Comparison of ENCODE assay signal across 7 mouse cellular contexts in genomic region chr6:52417439-52418124, GRCm38 (mm10).
DNase-seq lines count a peak whose midpoint lies in the region; ATAC-seq lines count a peak whose summit lies in the region.

No protein-coding gene starts in this region.

- DNase-seq in neural tube, embryonic 10.5 days (ENCODE audit: extremely low spot score, low spot score), result no peak
- DNase-seq in gastrocnemius, postnatal 14 days, result peak; percentile 71
- DNase-seq in kidney, postnatal 25 days, result peak; percentile 29 to 59
- DNase-seq in spleen, postnatal 36 days (ENCODE audit: low spot score in 2 of 2), result no peak
- no peak for DNase-seq in left cerebral cortex, adult 11 months (ENCODE audit: low spot score)

- no peak overlapping the region for H3K4me3 ChIP-seq in neural tube, embryonic 13.5 days
- no peak overlapping the region for H3K4me3 ChIP-seq in neural tube, embryonic 15.5 days (replicated peaks)

- no peak overlapping the region for H3K4me2 ChIP-seq in neural tube, embryonic 13.5 days
- H3K4me2 ChIP-seq in neural tube, embryonic 15.5 days, result no peak overlapping the region

- intact Hi-C loops in gastrocnemius, postnatal 14 days (cut with DNase I; ENCODE audit: low total_unique reads), result no loop called here

- no peak overlapping the region for H3K27ac ChIP-seq in neural tube, embryonic 13.5 days (replicated peaks)
- H3K27ac ChIP-seq in neural tube, embryonic 15.5 days (replicated peaks), result no peak overlapping the region

- H3K9ac ChIP-seq in neural tube, embryonic 13.5 days, result no peak overlapping the region
- H3K9ac ChIP-seq in neural tube, embryonic 15.5 days (replicated peaks), result no peak overlapping the region

- no peaks in the 10 kb centered on the region for H3K9me3 ChIP-seq in neural tube, embryonic 13.5 days
- H3K9me3 ChIP-seq in neural tube, embryonic 15.5 days (replicated peaks), result no peaks in the 10 kb centered on the region

- H3K4me1 ChIP-seq in neural tube, embryonic 13.5 days (replicated peaks), result peaks cover 27% of the 10 kb centered on the region
- peaks cover 16% of the 10 kb centered on the region for H3K4me1 ChIP-seq in neural tube, embryonic 15.5 days

- H3K27me3 ChIP-seq in neural tube, embryonic 13.5 days, result 0 out of 2 replicates have a peak, but pooled peaks cover 2% of the 10 kb centered on the region
- H3K27me3 ChIP-seq in neural tube, embryonic 15.5 days (replicated peaks), result no peaks in the 10 kb centered on the region

- WGBS in neural tube, embryonic 13.5 days, result 37% methylated on average over 10 of the region's 10 CpGs
- WGBS in neural tube, embryonic 15.5 days, result 35% methylated on average over 10 of the region's 10 CpGs

- H3K36me3 ChIP-seq in neural tube, embryonic 13.5 days, result no peaks in the 10 kb centered on the region
- H3K36me3 ChIP-seq in neural tube, embryonic 15.5 days, result no peaks in the 10 kb centered on the region

- ATAC-seq in neural tube, embryonic 13.5 days (ENCODE audit: low read depth), result peak; percentile 36; the same call in 1 of the 2 replicates
- peak; percentile 45; the same call in 1 of the 2 replicates for ATAC-seq in neural tube, embryonic 15.5 days (ENCODE audit: low FRiP score)

Comparison
In these comparisons a context has a peak if more than half of its experiments do, and no peak if none do; other contexts are left out.
1. DNase-seq: peak in gastrocnemius, postnatal 14 days (single experiment) and kidney, postnatal 25 days (2 of 2); none in neural tube, embryonic 10.5 days (single experiment), spleen, postnatal 36 days (0 of 2) and left cerebral cortex, adult 11 months (single experiment).